Mouse (Mus musculus): ENCODE results near the gene Agpat2. TPM values are rescaled to one million over a fixed set of nuclear protein-coding genes. Genes with fewer than 3 reads are reported as not detected.

Gene Agpat2
- polyA plus RNA-seq, 1 experiment from 2014 or later, result 57.0 TPM

DNA sequence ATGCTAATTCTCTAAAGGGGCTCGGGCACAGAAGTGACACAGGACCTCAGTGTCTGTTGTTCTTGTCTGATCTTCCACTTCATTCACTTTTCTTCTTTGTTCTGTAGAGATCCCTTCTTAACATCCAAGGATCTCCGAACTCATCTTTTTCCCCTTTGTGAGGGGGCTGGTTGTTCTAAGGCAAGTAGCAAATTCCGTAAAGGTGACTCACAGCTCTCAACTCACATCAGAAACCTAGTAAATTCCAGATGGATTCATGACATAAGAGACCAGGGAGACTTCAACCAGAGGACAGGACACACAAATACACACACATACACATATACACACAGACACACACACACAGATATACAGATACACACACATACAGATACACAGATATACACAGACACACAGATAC is 6.3 kb upstream of the Agpat2 start:
- 73% methylated on average over 3 of the region's 3 CpGs for WGBS
- H3K9ac ChIP-seq (replicated peaks; ENCODE audit: low read length), result no peak overlapping the region
- no peaks in the 10 kb centered on the region for H3K27me3 ChIP-seq (ENCODE audit: insufficient read depth, low read length)
- no peak overlapping the region for H3K27ac ChIP-seq (ENCODE audit: low read length)
- ATAC-seq (ENCODE audit: low FRiP score, low TSS enrichment), result no peak
- H3K36me3 ChIP-seq (ENCODE audit: insufficient read depth, low read length), result no peaks in the 10 kb centered on the region
- H3K4me2 ChIP-seq (replicated peaks; ENCODE audit: low read depth, low read length), result no peak overlapping the region
- no peaks in the 10 kb centered on the region for H3K9me3 ChIP-seq (ENCODE audit: low read length)
- no peaks in the 10 kb centered on the region for H3K4me1 ChIP-seq (ENCODE audit: insufficient read depth, low read length)
- no peak overlapping the region for H3K4me3 ChIP-seq (ENCODE audit: low read length)

DNA sequence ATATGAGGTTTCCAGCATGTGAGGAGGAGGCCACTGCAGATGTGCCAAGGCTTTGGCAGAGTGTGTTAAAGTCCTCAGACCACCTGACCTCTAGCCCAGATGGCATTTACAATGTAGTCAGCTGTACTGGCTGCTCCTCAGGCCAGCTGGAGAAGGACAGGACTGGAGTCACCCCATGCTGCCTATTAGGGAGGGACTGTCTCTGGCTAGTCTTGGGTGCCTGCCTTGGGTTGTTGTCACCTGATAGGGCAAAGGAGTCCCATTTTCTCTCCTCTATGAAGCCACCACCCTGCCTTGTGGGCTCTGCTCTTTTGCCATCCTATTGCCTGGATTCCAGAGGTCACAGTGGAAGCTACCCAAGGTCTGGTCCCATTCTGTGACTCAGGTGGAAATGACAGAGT is 5.0 kb upstream of the Agpat2 start:
- H3K4me2 ChIP-seq (replicated peaks; ENCODE audit: low read depth, low read length), result no peak overlapping the region

DNA sequence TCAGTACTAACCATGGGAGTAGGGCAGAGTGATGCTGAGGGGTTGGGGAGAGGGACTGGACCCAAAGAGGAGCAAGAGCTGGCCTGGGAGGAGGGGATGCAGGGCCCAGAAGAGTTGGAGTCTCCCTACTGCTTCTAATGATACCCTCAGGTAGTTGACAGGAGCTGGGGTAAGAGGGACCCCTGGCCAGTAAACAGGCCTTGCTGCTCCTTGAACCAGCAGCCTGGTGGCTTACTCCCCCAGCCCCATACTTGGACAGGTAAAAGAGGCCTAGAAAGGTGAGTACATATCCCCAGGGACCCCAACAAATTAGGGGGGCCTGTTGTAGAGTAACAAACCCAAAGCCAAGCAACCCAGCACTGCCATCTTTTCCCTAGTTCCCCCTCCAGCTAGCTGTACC is 4.6 kb upstream of the Agpat2 start:
- Histone ChIP-seq H3K36me3 (ENCODE audit: insufficient read depth, low read length) (no peaks in the 10 kb centered on the region), H3K4me1 (ENCODE audit: insufficient read depth, low read length) (peaks cover 4% of the 10 kb centered on the region; the same call in 1 of the 2 replicates), H3K4me3 (ENCODE audit: low read length) (no peak overlapping the region), H3K27ac (ENCODE audit: low read length) (no peak overlapping the region), H3K9ac (replicated peaks; ENCODE audit: low read length) (no peak overlapping the region), H3K4me2 (replicated peaks; ENCODE audit: low read depth, low read length) (no peak overlapping the region), H3K27me3 (ENCODE audit: insufficient read depth, low read length) (no peaks in the 10 kb centered on the region), H3K9me3 (ENCODE audit: low read length) (no peaks in the 10 kb centered on the region)
- no peak for ATAC-seq (ENCODE audit: low FRiP score, low TSS enrichment)

More for the DNA sequence above, 5.0 kb upstream of the Agpat2 start:
- no peak overlapping the region for H3K9ac ChIP-seq (replicated peaks; ENCODE audit: low read length)
- no peaks in the 10 kb centered on the region for H3K27me3 ChIP-seq (ENCODE audit: insufficient read depth, low read length)
- no peaks in the 10 kb centered on the region for H3K36me3 ChIP-seq (ENCODE audit: insufficient read depth, low read length)
- H3K4me3 ChIP-seq (ENCODE audit: low read length), result no peak overlapping the region
- no peak for ATAC-seq (ENCODE audit: low FRiP score, low TSS enrichment)
- H3K9me3 ChIP-seq (ENCODE audit: low read length), result no peaks in the 10 kb centered on the region
- peaks cover 4% of the 10 kb centered on the region; the same call in 1 of the 2 replicates for H3K4me1 ChIP-seq (ENCODE audit: insufficient read depth, low read length)
- no peak overlapping the region for H3K27ac ChIP-seq (ENCODE audit: low read length)

DNA sequence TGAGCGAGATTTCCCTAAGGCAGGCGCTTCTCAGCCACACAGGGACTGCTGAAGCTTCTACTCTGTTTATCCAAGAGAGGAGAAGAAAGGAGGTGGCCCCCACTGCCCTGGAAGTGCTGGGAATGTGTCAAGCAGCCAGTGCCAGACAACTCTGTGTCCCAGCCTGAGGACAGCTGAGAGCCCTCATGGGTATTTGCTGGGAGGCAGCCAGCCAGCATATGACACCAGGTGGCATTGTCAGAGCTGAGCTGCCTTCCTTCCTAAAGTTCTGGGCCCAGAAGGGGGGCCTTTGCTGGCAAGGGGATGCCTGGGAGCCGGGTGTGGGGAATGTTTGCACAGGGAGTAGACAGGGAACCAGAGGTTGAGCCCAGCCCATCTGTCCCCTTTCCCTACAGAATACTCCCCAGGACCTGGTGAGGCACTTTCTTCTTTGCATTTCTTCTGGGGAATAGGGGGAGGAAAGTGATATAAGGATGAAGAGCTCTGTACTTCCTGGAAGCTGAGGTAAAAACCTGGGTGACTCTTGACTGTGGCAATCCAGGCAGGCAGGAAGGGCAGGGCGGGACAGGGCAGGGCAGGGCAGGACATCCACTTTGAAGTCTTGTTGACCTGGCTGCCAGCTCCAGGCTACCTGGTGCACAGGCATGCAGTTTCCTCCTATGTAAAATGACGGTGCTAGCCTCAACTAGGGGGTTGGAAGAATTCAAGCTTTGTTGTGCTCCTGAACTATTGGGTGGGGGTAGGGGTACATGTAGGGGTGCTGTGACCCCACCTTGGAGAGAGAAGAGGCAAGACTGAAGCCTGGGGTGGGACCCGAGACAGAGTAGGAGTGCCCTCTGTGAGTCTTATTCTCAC is 3.1 kb upstream of the Agpat2 start:
- 43% methylated on average over 6 of the region's 6 CpGs for WGBS
- 0 out of 2 replicates have a peak overlapping the region, but pooled peaks have one; percentile 29 for H3K9ac ChIP-seq (replicated peaks; ENCODE audit: low read length)
- H3K4me1 ChIP-seq (ENCODE audit: insufficient read depth, low read length), result peaks cover 13% of the 10 kb centered on the region
- H3K27me3 ChIP-seq (ENCODE audit: insufficient read depth, low read length), result no peaks in the 10 kb centered on the region
- no peak overlapping the region for H3K27ac ChIP-seq (ENCODE audit: low read length)
- no peaks in the 10 kb centered on the region for H3K36me3 ChIP-seq (ENCODE audit: insufficient read depth, low read length)
- no peak overlapping the region for H3K4me2 ChIP-seq (replicated peaks; ENCODE audit: low read depth, low read length)
- H3K4me3 ChIP-seq (ENCODE audit: low read length), result no peak overlapping the region
- no peaks in the 10 kb centered on the region for H3K9me3 ChIP-seq (ENCODE audit: low read length)
- ATAC-seq (ENCODE audit: low FRiP score, low TSS enrichment), result no peak

DNA sequence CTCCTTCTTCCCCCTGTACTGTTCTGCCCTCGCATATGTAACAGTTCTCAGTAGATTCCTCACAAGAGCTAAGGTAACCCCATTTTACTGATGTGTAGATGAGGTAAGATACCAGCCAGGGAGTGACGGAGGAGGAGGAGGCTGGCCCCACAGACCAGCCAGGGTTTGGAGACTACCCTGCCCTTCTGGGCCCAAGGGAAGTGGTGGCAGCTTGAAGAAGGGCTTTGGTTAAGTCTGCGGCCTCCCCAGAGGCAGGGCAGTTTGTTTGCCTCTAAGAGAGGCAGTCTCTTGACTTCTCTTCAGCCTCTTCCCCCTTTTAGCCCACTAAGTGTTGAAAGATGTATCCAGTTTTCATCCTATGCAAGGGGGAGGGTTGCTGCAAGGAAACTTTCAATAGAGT is 2.4 kb upstream of the Agpat2 start:
- Histone ChIP-seq H3K27me3 (ENCODE audit: insufficient read depth, low read length) (no peaks in the 10 kb centered on the region), H3K9me3 (ENCODE audit: low read length) (no peaks in the 10 kb centered on the region), H3K4me3 (ENCODE audit: low read length) (no peak overlapping the region), H3K4me1 (ENCODE audit: insufficient read depth, low read length) (peaks cover 13% of the 10 kb centered on the region), H3K9ac (replicated peaks; ENCODE audit: low read length) (no peak overlapping the region), H3K36me3 (ENCODE audit: insufficient read depth, low read length) (no peaks in the 10 kb centered on the region), H3K4me2 (replicated peaks; ENCODE audit: low read depth, low read length) (no peak overlapping the region), H3K27ac (ENCODE audit: low read length) (no peak overlapping the region)
- 74% methylated on average over 3 of the region's 3 CpGs for WGBS
- no peak for ATAC-seq (ENCODE audit: low FRiP score, low TSS enrichment)

DNA sequence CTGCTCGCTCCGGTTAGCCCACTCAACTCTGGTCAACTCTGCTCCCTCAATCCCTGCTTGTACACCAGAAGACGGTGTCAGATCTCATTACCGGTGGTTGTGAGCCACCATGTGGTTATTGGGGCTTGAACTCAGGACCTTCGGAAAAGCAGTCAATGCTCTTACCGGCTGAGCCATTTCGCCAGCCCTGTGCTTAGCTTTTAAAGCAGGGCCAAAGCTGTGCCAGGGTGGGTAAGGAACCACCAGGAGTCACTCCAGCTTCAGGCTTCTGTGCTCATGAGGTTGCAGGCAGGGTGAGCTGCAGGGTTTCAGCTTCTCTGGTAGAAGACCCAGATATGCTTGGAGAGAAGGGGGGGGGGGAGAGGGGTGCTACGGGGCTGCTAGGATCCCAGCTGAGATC is 1.1 kb upstream of the Agpat2 start:
- Histone ChIP-seq H3K27me3 (ENCODE audit: insufficient read depth, low read length) (no peaks in the 10 kb centered on the region), H3K4me2 (replicated peaks; ENCODE audit: low read depth, low read length) (no peak overlapping the region), H3K27ac (ENCODE audit: low read length) (no peak overlapping the region), H3K9ac (replicated peaks; ENCODE audit: low read length) (no peak overlapping the region), H3K36me3 (ENCODE audit: insufficient read depth, low read length) (no peaks in the 10 kb centered on the region), H3K4me3 (ENCODE audit: low read length) (no peak overlapping the region), H3K9me3 (ENCODE audit: low read length) (no peaks in the 10 kb centered on the region), H3K4me1 (ENCODE audit: insufficient read depth, low read length) (peaks cover 20% of the 10 kb centered on the region)
- 88% methylated on average over 8 of the region's 8 CpGs for WGBS
- ATAC-seq (ENCODE audit: low FRiP score, low TSS enrichment), result no peak

DNA sequence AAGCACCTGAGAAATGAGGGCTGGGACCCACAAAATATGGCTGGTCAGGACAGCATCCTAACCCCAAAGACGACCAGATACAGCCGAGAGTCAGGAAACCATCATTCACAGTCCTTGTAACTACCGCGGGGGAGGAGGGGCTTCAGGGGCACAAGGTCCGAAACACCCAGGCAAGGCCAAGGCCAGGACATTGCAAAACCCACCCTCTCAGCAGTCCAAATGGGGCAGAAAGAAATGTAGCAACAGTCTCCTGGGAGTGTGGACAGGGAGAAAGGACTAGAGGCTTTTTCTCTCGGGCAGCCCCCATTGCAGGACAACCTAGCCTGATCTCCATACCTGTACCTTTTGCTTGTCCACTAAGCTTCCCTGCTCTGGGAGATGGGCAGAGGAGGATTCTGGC is 1.1 kb downstream of the Agpat2 start:
- H3K27me3 ChIP-seq (ENCODE audit: insufficient read depth, low read length), result no peaks in the 10 kb centered on the region
- peak overlapping the region; percentile 88 for H3K4me2 ChIP-seq (replicated peaks; ENCODE audit: low read depth, low read length)
- peak overlapping the region; percentile 71 for H3K4me3 ChIP-seq (ENCODE audit: low read length)
- no peaks in the 10 kb centered on the region for H3K36me3 ChIP-seq (ENCODE audit: insufficient read depth, low read length)
- H3K4me1 ChIP-seq (ENCODE audit: insufficient read depth, low read length), result peaks cover 25% of the 10 kb centered on the region
- no peak for ATAC-seq (ENCODE audit: low FRiP score, low TSS enrichment)
- no peaks in the 10 kb centered on the region for H3K9me3 ChIP-seq (ENCODE audit: low read length)
- peak overlapping the region; percentile 83 for H3K9ac ChIP-seq (replicated peaks; ENCODE audit: low read length)
- WGBS, result 2% methylated on average over 6 of the region's 6 CpGs
- peak overlapping the region; percentile 86 for H3K27ac ChIP-seq (ENCODE audit: low read length)

DNA sequence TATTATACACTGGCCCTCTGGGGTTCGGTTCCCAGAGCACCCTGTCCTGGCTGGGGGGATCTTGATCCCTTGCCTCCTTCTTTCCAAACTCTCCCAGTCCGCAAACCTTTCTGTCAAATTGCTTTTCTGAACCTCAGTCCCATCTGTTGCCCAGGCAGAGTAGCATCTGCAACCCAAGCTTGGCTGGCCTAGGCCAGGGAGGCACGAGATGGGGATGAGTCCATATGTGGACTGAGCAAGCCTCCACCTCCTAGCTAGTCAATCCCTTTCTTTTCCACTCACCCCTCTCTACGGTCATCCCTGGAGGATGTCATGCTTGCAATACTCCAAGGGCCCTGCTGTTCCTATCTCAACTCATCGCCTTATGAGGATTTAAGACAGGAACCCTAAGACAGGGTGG is 1.6 kb downstream of the Agpat2 start:
- H3K9ac ChIP-seq (replicated peaks; ENCODE audit: low read length), result peak overlapping the region; percentile 83
- H3K9me3 ChIP-seq (ENCODE audit: low read length), result no peaks in the 10 kb centered on the region
- peak overlapping the region; percentile 88 for H3K4me2 ChIP-seq (replicated peaks; ENCODE audit: low read depth, low read length)
- no peaks in the 10 kb centered on the region for H3K36me3 ChIP-seq (ENCODE audit: insufficient read depth, low read length)
- no peaks in the 10 kb centered on the region for H3K27me3 ChIP-seq (ENCODE audit: insufficient read depth, low read length)
- WGBS, result 80% methylated on average over 5 of the region's 5 CpGs
- H3K27ac ChIP-seq (ENCODE audit: low read length), result no peak overlapping the region
- peak overlapping the region; percentile 71 for H3K4me3 ChIP-seq (ENCODE audit: low read length)
- no peak for ATAC-seq (ENCODE audit: low FRiP score, low TSS enrichment)
- H3K4me1 ChIP-seq (ENCODE audit: insufficient read depth, low read length), result peaks cover 25% of the 10 kb centered on the region

DNA sequence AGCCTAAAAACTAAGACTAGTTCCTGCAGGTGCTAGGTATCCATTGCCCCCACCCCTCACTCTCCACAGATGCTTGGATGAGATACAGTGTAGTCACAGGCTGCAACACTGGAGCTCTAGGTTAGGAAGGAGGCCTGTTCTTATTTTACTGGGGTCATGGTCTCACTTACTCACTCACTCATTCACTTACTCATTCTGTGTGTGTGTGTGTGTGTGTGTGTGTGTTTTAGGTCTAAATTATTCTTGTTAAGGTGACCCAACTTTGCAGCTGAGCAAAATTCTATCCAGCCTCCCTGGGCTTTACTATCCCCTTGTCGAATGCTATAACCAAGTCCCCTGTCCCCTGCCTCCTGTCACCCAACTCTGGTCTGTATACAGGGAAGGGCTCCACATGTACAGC is 2.6 kb downstream of the Agpat2 start:
- no peak overlapping the region for H3K4me2 ChIP-seq (replicated peaks; ENCODE audit: low read depth, low read length)
- no peaks in the 10 kb centered on the region for H3K9me3 ChIP-seq (ENCODE audit: low read length)
- H3K4me3 ChIP-seq (ENCODE audit: low read length), result no peak overlapping the region
- no peaks in the 10 kb centered on the region for H3K36me3 ChIP-seq (ENCODE audit: insufficient read depth, low read length)
- H3K4me1 ChIP-seq (ENCODE audit: insufficient read depth, low read length), result peaks cover 25% of the 10 kb centered on the region
- no peak overlapping the region for H3K27ac ChIP-seq (ENCODE audit: low read length)
- WGBS, result 85% methylated on average over 1 of the region's 1 CpGs
- no peak for ATAC-seq (ENCODE audit: low FRiP score, low TSS enrichment)
- no peaks in the 10 kb centered on the region for H3K27me3 ChIP-seq (ENCODE audit: insufficient read depth, low read length)
- H3K9ac ChIP-seq (replicated peaks; ENCODE audit: low read length), result no peak overlapping the region

DNA sequence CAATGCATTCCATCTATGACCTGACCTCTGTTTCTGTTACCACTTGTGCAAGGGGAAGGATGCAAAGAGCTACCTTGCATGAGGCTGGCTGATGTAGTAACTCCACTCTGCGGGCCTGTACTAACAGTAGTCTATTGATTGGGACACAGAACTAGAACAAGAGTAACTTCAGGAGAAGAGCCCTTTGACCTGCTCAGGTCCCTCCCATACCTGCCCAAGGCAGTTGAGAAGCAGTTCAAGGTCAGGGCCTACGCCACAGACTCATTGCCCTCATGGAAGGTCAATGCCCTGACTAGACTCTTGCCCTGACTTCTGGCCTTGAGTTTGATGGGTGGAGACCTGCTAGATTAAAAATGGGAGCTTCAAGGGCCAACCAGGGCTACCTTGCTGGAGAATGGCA is 3.6 kb downstream of the Agpat2 start:
- WGBS, result 89% methylated on average over 2 of the region's 2 CpGs
- Histone ChIP-seq H3K9ac (replicated peaks; ENCODE audit: low read length) (no peak overlapping the region), H3K27ac (ENCODE audit: low read length) (no peak overlapping the region), H3K4me1 (ENCODE audit: insufficient read depth, low read length) (peaks cover 32% of the 10 kb centered on the region), H3K4me2 (replicated peaks; ENCODE audit: low read depth, low read length) (no peak overlapping the region), H3K27me3 (ENCODE audit: insufficient read depth, low read length) (no peaks in the 10 kb centered on the region), H3K36me3 (ENCODE audit: insufficient read depth, low read length) (peaks cover 5% of the 10 kb centered on the region; the same call in 1 of the 2 replicates), H3K9me3 (ENCODE audit: low read length) (no peaks in the 10 kb centered on the region), H3K4me3 (ENCODE audit: low read length) (no peak overlapping the region)
- no peak for ATAC-seq (ENCODE audit: low FRiP score, low TSS enrichment)

Data from kidney, embryonic 16.5 days (tissue).